Mouse (Mus musculus): ENCODE data around the gene Sec22b.

DNA sequence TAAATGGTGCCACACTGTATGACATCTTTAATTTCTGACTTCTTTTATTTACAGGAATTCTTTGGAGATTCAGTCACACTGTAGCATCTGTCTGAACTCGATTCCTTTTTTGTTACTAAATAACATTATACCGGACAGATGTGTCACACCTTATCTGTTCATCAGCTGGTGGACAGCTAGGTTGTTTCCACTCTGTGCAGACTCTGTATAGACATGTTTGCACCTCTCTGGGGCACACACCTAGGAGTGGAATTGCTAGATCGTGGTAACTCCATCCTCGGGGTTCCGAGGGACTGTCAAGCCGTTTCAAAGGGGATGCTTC lies 36.9 kb downstream of the Sec22b start:
- no peak for TF ChIP-seq GATA1 (IDR thresholded peaks at IDR 0.05; ENCODE audit: borderline replicate concordance, low read length)
- TF ChIP-seq FLI1 (IDR thresholded peaks at IDR 0.05; ENCODE audit: low read length) = no peak
